Mouse (Mus musculus): ENCODE results near the gene Methig1. TPM values are rescaled to one million over a fixed set of nuclear protein-coding genes. Genes with fewer than 3 reads are reported as not detected.

Methig1 gene
- polyA plus RNA-seq, 1 experiment from 2014 or later: 0.60 TPM

GRCm38 (mm10) chr15:100388886-100389285, 35.9 kb downstream of the Methig1 start:
- Histone ChIP-seq H3K4me1 (ENCODE audit: insufficient read depth, low read length) (peaks cover 9% of the 10 kb centered on the region; the same call in 1 of the 2 replicates), H3K4me2 (replicated peaks; ENCODE audit: low read depth, low read length) (no peak overlapping the region), H3K36me3 (ENCODE audit: insufficient read depth, low read length) (peaks cover 8% of the 10 kb centered on the region; the same call in 1 of the 2 replicates), H3K9me3 (ENCODE audit: low read length) (no peaks in the 10 kb centered on the region), H3K9ac (replicated peaks; ENCODE audit: low read length) (no peak overlapping the region), H3K27ac (ENCODE audit: low read length) (no peak overlapping the region), H3K27me3 (ENCODE audit: insufficient read depth, low read length) (no peaks in the 10 kb centered on the region), H3K4me3 (ENCODE audit: low read length) (no peak overlapping the region)
- no peak for ATAC-seq (ENCODE audit: low FRiP score, low TSS enrichment)
- 42% methylated on average over 9 of the region's 9 CpGs for WGBS

GRCm38 (mm10) chr15:100391066-100391465, 38.1 kb downstream of the Methig1 start:
- H3K9me3 ChIP-seq (ENCODE audit: low read length): no peaks in the 10 kb centered on the region
- peaks cover 9% of the 10 kb centered on the region; the same call in 1 of the 2 replicates for H3K4me1 ChIP-seq (ENCODE audit: insufficient read depth, low read length)
- ATAC-seq (ENCODE audit: low FRiP score, low TSS enrichment): no peak
- H3K27me3 ChIP-seq (ENCODE audit: insufficient read depth, low read length): no peaks in the 10 kb centered on the region
- 37% methylated on average over 7 of the region's 7 CpGs for WGBS
- no peak overlapping the region for H3K4me3 ChIP-seq (ENCODE audit: low read length)
- H3K27ac ChIP-seq (ENCODE audit: low read length): no peak overlapping the region
- H3K9ac ChIP-seq (replicated peaks; ENCODE audit: low read length): no peak overlapping the region
- H3K36me3 ChIP-seq (ENCODE audit: insufficient read depth, low read length): peaks cover 27% of the 10 kb centered on the region
- H3K4me2 ChIP-seq (replicated peaks; ENCODE audit: low read depth, low read length): no peak overlapping the region

GRCm38 (mm10) chr15:100391599-100391998, 38.6 kb downstream of the Methig1 start:
- Histone ChIP-seq H3K4me1 (ENCODE audit: insufficient read depth, low read length) (peaks cover 9% of the 10 kb centered on the region; the same call in 1 of the 2 replicates), H3K36me3 (ENCODE audit: insufficient read depth, low read length) (peaks cover 32% of the 10 kb centered on the region), H3K27me3 (ENCODE audit: insufficient read depth, low read length) (no peaks in the 10 kb centered on the region), H3K9ac (replicated peaks; ENCODE audit: low read length) (no peak overlapping the region), H3K9me3 (ENCODE audit: low read length) (no peaks in the 10 kb centered on the region), H3K4me3 (ENCODE audit: low read length) (no peak overlapping the region), H3K4me2 (replicated peaks; ENCODE audit: low read depth, low read length) (no peak overlapping the region), H3K27ac (ENCODE audit: low read length) (no peak overlapping the region)
- WGBS: 93% methylated on average over 7 of the region's 7 CpGs
- ATAC-seq (ENCODE audit: low FRiP score, low TSS enrichment): no peak

GRCm38 (mm10) chr15:100393016-100393415, 40.1 kb downstream of the Methig1 start:
- Histone ChIP-seq H3K9ac (replicated peaks; ENCODE audit: low read length) (no peak overlapping the region), H3K27me3 (ENCODE audit: insufficient read depth, low read length) (no peaks in the 10 kb centered on the region), H3K36me3 (ENCODE audit: insufficient read depth, low read length) (peaks cover 47% of the 10 kb centered on the region), H3K4me1 (ENCODE audit: insufficient read depth, low read length) (peaks cover 5% of the 10 kb centered on the region; the same call in 1 of the 2 replicates), H3K4me2 (replicated peaks; ENCODE audit: low read depth, low read length) (no peak overlapping the region), H3K4me3 (ENCODE audit: low read length) (no peak overlapping the region), H3K9me3 (ENCODE audit: low read length) (no peaks in the 10 kb centered on the region), H3K27ac (ENCODE audit: low read length) (no peak overlapping the region)
- no peak for ATAC-seq (ENCODE audit: low FRiP score, low TSS enrichment)
- 71% methylated on average over 11 of the region's 11 CpGs for whole genome bisulfite sequencing

GRCm38 (mm10) chr15:100395561-100395960, 42.6 kb downstream of the Methig1 start:
- H3K27me3 ChIP-seq (ENCODE audit: insufficient read depth, low read length): no peaks in the 10 kb centered on the region

GRCm38 (mm10) chr15:100400592-100401250, 47.8 kb downstream of the Methig1 start:
- Histone ChIP-seq H3K9me3 (ENCODE audit: low read length) (no peaks in the 10 kb centered on the region), H3K9ac (replicated peaks; ENCODE audit: low read length) (no peak overlapping the region), H3K27ac (ENCODE audit: low read length) (peak overlapping the region; percentile 8; the same call in 1 of the 2 replicates), H3K4me1 (ENCODE audit: insufficient read depth, low read length) (peaks cover 5% of the 10 kb centered on the region; the same call in 1 of the 2 replicates), H3K4me2 (replicated peaks; ENCODE audit: low read depth, low read length) (no peak overlapping the region), H3K36me3 (ENCODE audit: insufficient read depth, low read length) (peaks cover 78% of the 10 kb centered on the region), H3K4me3 (ENCODE audit: low read length) (no peak overlapping the region), H3K27me3 (ENCODE audit: insufficient read depth, low read length) (no peaks in the 10 kb centered on the region)
- peak; percentile 84 for ATAC-seq (ENCODE audit: low FRiP score, low TSS enrichment)
- 71% methylated on average over 16 of the region's 16 CpGs for WGBS

More at GRCm38 (mm10) chr15:100395561-100395960, 42.6 kb downstream of the Methig1 start:
- no peak overlapping the region for H3K9ac ChIP-seq (replicated peaks; ENCODE audit: low read length)
- H3K4me1 ChIP-seq (ENCODE audit: insufficient read depth, low read length): no peaks in the 10 kb centered on the region
- no peak overlapping the region for H3K4me3 ChIP-seq (ENCODE audit: low read length)
- no peak overlapping the region for H3K27ac ChIP-seq (ENCODE audit: low read length)
- peaks cover 66% of the 10 kb centered on the region for H3K36me3 ChIP-seq (ENCODE audit: insufficient read depth, low read length)
- whole genome bisulfite sequencing: 96% methylated on average over 3 of the region's 3 CpGs
- H3K4me2 ChIP-seq (replicated peaks; ENCODE audit: low read depth, low read length): no peak overlapping the region
- H3K9me3 ChIP-seq (ENCODE audit: low read length): no peaks in the 10 kb centered on the region
- no peak for ATAC-seq (ENCODE audit: low FRiP score, low TSS enrichment)

- Histone ChIP-seq H3K4me1 (ENCODE audit: insufficient read depth, low read length) (peaks cover 11% of the 10 kb centered on the region; the same call in 1 of the 2 replicates), H3K9me3 (ENCODE audit: low read length) (no peaks in the 10 kb centered on the region), H3K27ac (ENCODE audit: low read length) (peak overlapping the region; percentile 8; the same call in 1 of the 2 replicates), H3K4me2 (replicated peaks; ENCODE audit: low read depth, low read length) (no peak overlapping the region), H3K27me3 (ENCODE audit: insufficient read depth, low read length) (no peaks in the 10 kb centered on the region), H3K36me3 (ENCODE audit: insufficient read depth, low read length) (peaks cover 74% of the 10 kb centered on the region), H3K4me3 (ENCODE audit: low read length) (no peak overlapping the region), H3K9ac (replicated peaks; ENCODE audit: low read length) (no peak overlapping the region)
- WGBS: 97% methylated on average over 4 of the region's 4 CpGs
- ATAC-seq (ENCODE audit: low FRiP score, low TSS enrichment): no peak
Measured at GRCm38 (mm10) chr15:100401811-100402210, 48.9 kb downstream of the Methig1 start.

- WGBS: 92% methylated on average over 14 of the region's 14 CpGs
- Histone ChIP-seq H3K27me3 (ENCODE audit: insufficient read depth, low read length) (no peaks in the 10 kb centered on the region), H3K4me1 (ENCODE audit: insufficient read depth, low read length) (peaks cover 11% of the 10 kb centered on the region; the same call in 1 of the 2 replicates), H3K4me3 (ENCODE audit: low read length) (no peak overlapping the region), H3K27ac (ENCODE audit: low read length) (no peak overlapping the region), H3K9ac (replicated peaks; ENCODE audit: low read length) (no peak overlapping the region), H3K36me3 (ENCODE audit: insufficient read depth, low read length) (peaks cover 69% of the 10 kb centered on the region), H3K9me3 (ENCODE audit: low read length) (no peaks in the 10 kb centered on the region), H3K4me2 (replicated peaks; ENCODE audit: low read depth, low read length) (no peak overlapping the region)
- no peak for ATAC-seq (ENCODE audit: low FRiP score, low TSS enrichment)
Measured at GRCm38 (mm10) chr15:100402347-100402746, 49.4 kb downstream of the Methig1 start.

GRCm38 (mm10) chr15:100402798-100403197, 49.8 kb downstream of the Methig1 start:
- Histone ChIP-seq H3K27me3 (ENCODE audit: insufficient read depth, low read length) (no peaks in the 10 kb centered on the region), H3K4me2 (replicated peaks; ENCODE audit: low read depth, low read length) (no peak overlapping the region), H3K9me3 (ENCODE audit: low read length) (no peaks in the 10 kb centered on the region), H3K4me3 (ENCODE audit: low read length) (no peak overlapping the region), H3K27ac (ENCODE audit: low read length) (no peak overlapping the region), H3K4me1 (ENCODE audit: insufficient read depth, low read length) (peaks cover 11% of the 10 kb centered on the region; the same call in 1 of the 2 replicates), H3K36me3 (ENCODE audit: insufficient read depth, low read length) (peaks cover 66% of the 10 kb centered on the region), H3K9ac (replicated peaks; ENCODE audit: low read length) (no peak overlapping the region)
- ATAC-seq (ENCODE audit: low FRiP score, low TSS enrichment): no peak
- WGBS: 52% methylated on average over 4 of the region's 4 CpGs

GRCm38 (mm10) chr15:100403318-100404000, 50.5 kb downstream of the Methig1 start:
- no peaks in the 10 kb centered on the region for H3K9me3 ChIP-seq (ENCODE audit: low read length)
- H3K4me1 ChIP-seq (ENCODE audit: insufficient read depth, low read length): peaks cover 11% of the 10 kb centered on the region; the same call in 1 of the 2 replicates
- no peak overlapping the region for H3K4me3 ChIP-seq (ENCODE audit: low read length)
- peaks cover 66% of the 10 kb centered on the region for H3K36me3 ChIP-seq (ENCODE audit: insufficient read depth, low read length)
- ATAC-seq (ENCODE audit: low FRiP score, low TSS enrichment): no peak
- H3K4me2 ChIP-seq (replicated peaks; ENCODE audit: low read depth, low read length): no peak overlapping the region
- H3K9ac ChIP-seq (replicated peaks; ENCODE audit: low read length): no peak overlapping the region
- 80% methylated on average over 16 of the region's 16 CpGs for WGBS
- H3K27ac ChIP-seq (ENCODE audit: low read length): no peak overlapping the region
- H3K27me3 ChIP-seq (ENCODE audit: insufficient read depth, low read length): no peaks in the 10 kb centered on the region
